Mouse (Mus musculus) limb, embryonic 11.5 days (tissue): Measurements from ENCODE around the gene Stard8. TPM values are rescaled to one million over a fixed set of nuclear protein-coding genes. Genes with fewer than 3 reads are reported as not detected.
"Not testable (repeated sequence)": the region's sequence is repeated elsewhere in the genome, so short reads cannot be mapped to it uniquely, and the experiment has no call there.

Experiments
- ATAC-seq: fragments of 200-750 bp; cut with Nextera tagmentation; 2 replicates; pipeline ENCODE4 v1.8.0; 2017; ENCODE audit warnings: low read depth; ENCODE audit not compliant: insufficient number of reproducible peaks, low FRiP score, low TSS enrichment
- DNase-seq: peaks from one replicate; pipeline ENCODE4 v3.0.0-alpha.2; 2015; ENCODE audit warnings: low spot score
- H3K27ac ChIP-seq: fragments of 300-500 bp; sonication (generic); replicated peaks from 2 replicates; pipeline ENCODE4 v1.5.1; 2014; ENCODE audit warnings: low read depth, mild to moderate bottlenecking, low read length
- H3K27me3 ChIP-seq: fragments of 300-500 bp; sonication (generic); 2 replicates; pipeline ENCODE4 v1.6.1; 2014; ENCODE audit warnings: mild to moderate bottlenecking, low read length, mixed read lengths; ENCODE audit not compliant: control insufficient read depth, insufficient read depth
- H3K36me3 ChIP-seq: fragments of 300-500 bp; sonication (generic); 2 replicates; pipeline ENCODE4 v1.6.1; 2014; ENCODE audit warnings: mild to moderate bottlenecking, low read length, moderate library complexity, mixed read lengths; ENCODE audit not compliant: control insufficient read depth, insufficient read depth
- H3K4me1 ChIP-seq: fragments of 300-500 bp; sonication (generic); 2 replicates; pipeline ENCODE4 v1.6.1; 2014; ENCODE audit warnings: low read length, mixed read lengths; ENCODE audit not compliant: control insufficient read depth, insufficient read depth
- H3K4me2 ChIP-seq: fragments of 300-500 bp; sonication (generic); 2 replicates; pipeline ENCODE4 v1.6.1; 2014; ENCODE audit warnings: low read depth, mild to moderate bottlenecking, moderate library complexity; ENCODE audit not compliant: severe bottlenecking
- H3K4me3 ChIP-seq: fragments of 300-500 bp; sonication (generic); 2 replicates; pipeline ENCODE4 v1.5.1; 2014; ENCODE audit warnings: low read depth, low read length
- H3K9ac ChIP-seq: fragments of 300-500 bp; sonication (generic); 2 replicates; pipeline ENCODE4 v1.6.1; 2014; ENCODE audit warnings: mild to moderate bottlenecking, low read length
- H3K9me3 ChIP-seq: fragments of 300-500 bp; sonication (generic); 2 replicates; pipeline ENCODE4 v1.6.1; 2016; ENCODE audit warnings: low read length; ENCODE audit not compliant: control insufficient read depth
- WGBS: fragments of 180-500 bp; shearing (Covaris S2); extraction: QIAGEN DNeasy Blood & Tissue Kit; methylation state at CpG from one replicate; pipeline ENCODE4 v1.1.7; 2014; 5-methylcytosine and 5-hydroxymethylcytosine counted together
- polyA plus RNA-seq: library from polyadenylated mRNA; unstranded; fragments of >200 nt; fragmentation: Nextera tagmentation; extraction: Ambion mirVana; gene quantifications from 2 replicates; pipeline ENCODE4 v1.2.1, GENCODE M21; 2014

Stard8 gene
- polyA plus RNA-seq, 1 experiment from 2014 or later, result 4.3 TPM

DNA sequence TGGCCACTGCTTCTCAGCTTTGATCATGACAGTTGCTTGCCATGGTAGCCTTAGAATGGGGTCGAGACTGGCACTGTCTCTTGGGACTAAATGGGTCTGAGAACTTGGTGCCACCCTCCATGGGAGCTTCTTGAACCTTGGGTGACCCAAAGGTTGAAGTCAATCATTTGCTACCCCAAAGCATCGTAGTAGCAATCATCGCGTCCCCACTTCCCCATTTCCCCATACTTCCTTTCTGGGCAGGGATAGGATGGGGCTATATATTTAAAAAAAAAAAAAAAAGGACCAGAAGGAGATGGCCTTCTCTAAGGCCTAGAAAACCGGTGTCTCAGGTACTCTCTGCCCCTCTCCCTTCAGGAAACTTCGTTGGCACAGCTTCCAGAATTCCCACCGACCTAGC lies 64.2 kb downstream of the Stard8 start:
- 81% methylated on average over 7 of the region's 7 CpGs for WGBS
- no peak for ATAC-seq
- no peak overlapping the region for H3K9ac ChIP-seq
- no peak for DNase-seq
- H3K27ac ChIP-seq, result no peak overlapping the region
- no peaks in the 10 kb centered on the region for H3K4me1 ChIP-seq
- H3K4me2 ChIP-seq, result no peak overlapping the region
- H3K9me3 ChIP-seq, result no peaks in the 10 kb centered on the region
- H3K36me3 ChIP-seq, result no peaks in the 10 kb centered on the region
- no peak overlapping the region for H3K4me3 ChIP-seq
- H3K27me3 ChIP-seq, result peaks cover 3% of the 10 kb centered on the region; the same call in 1 of the 2 replicates

DNA sequence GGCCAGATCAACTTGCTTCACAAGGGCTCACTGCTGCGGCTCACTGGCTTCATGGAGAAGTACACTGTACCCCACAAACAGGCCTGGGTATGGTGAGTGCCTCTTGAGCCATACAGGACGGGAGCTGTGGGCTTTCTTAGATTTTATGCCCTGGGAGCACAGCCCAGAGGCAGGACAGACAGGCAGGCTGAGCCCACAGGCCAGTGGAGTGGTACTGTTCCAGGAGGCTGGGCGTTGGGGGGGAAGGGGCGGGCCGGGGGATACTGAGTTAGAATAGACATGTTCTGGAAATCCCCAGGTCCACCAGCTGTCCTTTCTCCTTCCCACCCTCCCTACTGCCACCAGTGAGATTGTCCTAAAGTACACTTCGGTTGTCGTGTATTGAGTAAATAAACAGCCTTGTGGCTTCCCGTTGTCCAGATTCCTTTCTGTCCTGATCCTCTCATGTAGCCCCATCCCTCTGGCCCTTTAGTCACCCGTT lies 64.7 kb downstream of the Stard8 start:
- ATAC-seq (no peak), DNase-seq (no peak)
- Histone ChIP-seq H3K9me3 (no peaks in the 10 kb centered on the region), H3K4me3 (no peak overlapping the region), H3K27me3 (peaks cover 3% of the 10 kb centered on the region; the same call in 1 of the 2 replicates), H3K4me2 (no peak overlapping the region), H3K27ac (no peak overlapping the region), H3K4me1 (no peaks in the 10 kb centered on the region), H3K36me3 (no peaks in the 10 kb centered on the region), H3K9ac (no peak overlapping the region)
- WGBS, result 80% methylated on average over 9 of the region's 9 CpGs

DNA sequence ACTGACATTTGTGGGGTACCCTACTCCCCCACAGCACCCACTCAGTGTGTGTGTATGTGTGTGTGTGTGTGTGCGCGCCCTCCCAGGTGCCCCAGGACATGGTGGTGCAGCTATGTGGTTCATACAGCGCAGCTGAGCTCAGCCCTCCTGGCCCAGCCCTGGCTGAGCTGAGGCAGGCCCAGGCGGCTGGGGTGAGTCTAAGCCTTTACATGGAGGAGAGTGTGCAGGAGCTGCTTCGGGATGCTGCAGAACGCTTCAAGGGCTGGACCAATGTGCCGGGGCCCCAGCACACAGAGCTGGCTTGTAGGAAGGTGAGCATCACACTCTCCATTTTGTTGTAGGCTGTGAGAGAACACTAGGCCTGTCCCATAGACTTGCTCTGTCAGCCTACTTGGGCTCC lies 68.1 kb downstream of the Stard8 start:
- Histone ChIP-seq H3K27ac (no peak overlapping the region), H3K9me3 (no peaks in the 10 kb centered on the region), H3K4me1 (no peaks in the 10 kb centered on the region), H3K4me3 (no peak overlapping the region), H3K4me2 (no peak overlapping the region), H3K36me3 (no peaks in the 10 kb centered on the region), H3K27me3 (peaks cover 3% of the 10 kb centered on the region; the same call in 1 of the 2 replicates), H3K9ac (no peak overlapping the region)
- ATAC-seq (no peak), DNase-seq (no peak)
- WGBS, result 94% methylated on average over 7 of the region's 7 CpGs

DNA sequence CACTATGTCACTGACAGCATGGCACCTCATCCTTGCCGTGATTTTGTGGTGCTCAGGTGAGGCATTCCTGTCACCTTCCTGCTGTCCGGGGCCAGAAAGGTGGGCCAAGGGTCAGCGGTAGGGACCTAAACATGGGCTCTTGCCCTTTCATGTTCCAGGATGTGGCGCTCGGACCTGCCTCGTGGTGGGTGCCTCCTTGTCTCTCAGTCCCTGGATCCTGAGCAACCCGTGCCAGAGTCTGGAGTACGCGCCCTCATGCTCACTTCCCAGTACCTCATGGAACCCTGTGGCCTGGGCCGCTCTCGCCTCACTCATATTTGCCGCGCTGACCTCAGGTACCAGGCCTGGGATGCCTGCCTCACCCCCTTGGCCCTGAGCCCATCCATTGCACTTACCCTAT lies 69.5 kb downstream of the Stard8 start:
- H3K36me3 ChIP-seq, result no peaks in the 10 kb centered on the region

GRCm38 (mm10) chrX:99075111-99075510 lies 72.1 kb downstream of the Stard8 start:
- H3K4me3 ChIP-seq, result no peak overlapping the region
- H3K36me3 ChIP-seq, result no peaks in the 10 kb centered on the region
- no peak overlapping the region for H3K4me2 ChIP-seq
- H3K27me3 ChIP-seq, result no peaks in the 10 kb centered on the region; the same call in 1 of the 2 replicates
- WGBS, result 74% methylated on average over 5 of the region's 5 CpGs
- DNase-seq (no peak), ATAC-seq (no peak)
- no peaks in the 10 kb centered on the region for H3K9me3 ChIP-seq
- H3K27ac ChIP-seq, result no peak overlapping the region
- H3K4me1 ChIP-seq, result no peaks in the 10 kb centered on the region
- H3K9ac ChIP-seq, result no peak overlapping the region

More for the DNA sequence above, 69.5 kb downstream of the Stard8 start:
- Histone ChIP-seq H3K27me3 (no peaks in the 10 kb centered on the region; the same call in 1 of the 2 replicates), H3K27ac (no peak overlapping the region), H3K9ac (no peak overlapping the region), H3K9me3 (no peaks in the 10 kb centered on the region), H3K4me1 (no peaks in the 10 kb centered on the region), H3K4me3 (no peak overlapping the region), H3K4me2 (no peak overlapping the region)
- 94% methylated on average over 13 of the region's 13 CpGs for WGBS
- no peak for DNase-seq
- no peak for ATAC-seq

DNA sequence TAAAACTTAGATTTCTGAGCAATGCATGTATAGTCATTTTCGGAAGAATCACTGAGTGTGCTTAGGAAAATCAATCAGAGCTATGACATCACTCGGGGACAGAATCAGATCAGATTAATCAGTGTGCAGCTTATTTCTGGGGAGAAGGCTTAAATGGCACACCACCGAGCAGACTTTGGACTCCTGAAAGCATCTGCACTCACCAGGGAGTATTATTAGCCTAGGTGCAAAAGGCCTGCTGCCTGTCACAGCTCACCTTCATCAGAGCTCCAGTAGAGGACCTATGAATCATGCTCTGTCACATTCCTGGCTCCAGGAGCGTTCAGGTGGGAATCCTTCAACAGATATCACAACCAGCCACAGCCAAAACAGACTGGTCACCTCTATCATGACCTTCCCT lies 73.4 kb downstream of the Stard8 start:
- no peaks in the 10 kb centered on the region for H3K36me3 ChIP-seq
- no peak overlapping the region for H3K9ac ChIP-seq
- no peaks in the 10 kb centered on the region for H3K4me1 ChIP-seq
- DNase-seq (no peak), ATAC-seq (no peak)
- no peaks in the 10 kb centered on the region for H3K27me3 ChIP-seq
- no peaks in the 10 kb centered on the region for H3K9me3 ChIP-seq
- 68% methylated on average over 4 of the region's 4 CpGs for WGBS
- H3K4me2 ChIP-seq, result no peak overlapping the region
- H3K27ac ChIP-seq, result no peak overlapping the region
- H3K4me3 ChIP-seq, result no peak overlapping the region

DNA sequence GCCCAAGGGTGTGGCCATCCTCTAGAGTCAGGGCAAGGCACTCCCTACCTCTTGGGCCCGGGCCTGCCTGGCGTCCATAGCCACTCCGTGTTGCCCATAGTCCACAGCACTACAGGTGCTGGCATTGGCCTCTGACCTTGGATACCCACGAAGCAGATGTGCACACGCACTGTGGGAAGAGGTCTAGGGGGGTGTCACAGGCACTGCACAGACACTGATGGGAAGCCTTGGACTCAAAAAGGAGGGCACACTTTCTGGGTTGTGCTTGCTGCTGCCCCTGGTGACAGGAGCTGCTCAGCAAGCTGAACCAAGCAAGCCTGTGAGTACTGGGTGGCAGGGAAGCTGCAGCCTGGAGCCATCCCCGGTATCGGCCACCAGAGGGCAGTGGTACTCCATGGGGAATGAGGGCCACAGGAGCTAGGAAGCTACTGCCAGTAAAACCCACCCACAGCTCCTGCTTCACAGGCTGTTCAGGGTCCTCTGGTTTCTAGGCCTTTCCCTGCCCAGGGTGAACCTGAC lies 75.4 kb downstream of the Stard8 start:
- DNase-seq, H3K4me1 ChIP-seq, H3K36me3 ChIP-seq, H3K27ac ChIP-seq, H3K27me3 ChIP-seq, H3K9me3 ChIP-seq, H3K4me2 ChIP-seq, H3K4me3 ChIP-seq, H3K9ac ChIP-seq: not testable (repeated sequence)
- 70% methylated on average over 3 of the region's 7 CpGs for WGBS
- ATAC-seq, result 0 out of 2 replicates have a peak, but pooled peaks have one; percentile 62

- 0 out of 2 replicates have a peak, but pooled peaks cover 10% of the 10 kb centered on the region for H3K27me3 ChIP-seq
- WGBS, result 71% methylated on average over 2 of the region's 2 CpGs
Observed at GRCm38 (mm10) chrX:99092704-99093103, 89.7 kb downstream of the Stard8 start.

More at GRCm38 (mm10) chrX:99092704-99093103, 89.7 kb downstream of the Stard8 start:
- Histone ChIP-seq H3K9ac (no peak overlapping the region), H3K4me2 (no peak overlapping the region), H3K36me3 (no peaks in the 10 kb centered on the region), H3K9me3 (no peaks in the 10 kb centered on the region), H3K27ac (no peak overlapping the region), H3K4me1 (no peaks in the 10 kb centered on the region), H3K4me3 (no peak overlapping the region)
- ATAC-seq (no peak), DNase-seq (no peak)
